Mouse (Mus musculus) CH12.LX (cell line): ENCODE data around the gene Cdc14a. TPM values are rescaled to one million over a fixed set of nuclear protein-coding genes. Genes with fewer than 3 reads are reported as not detected.

Source experiments
- DNase-seq: peaks from one replicate; pipeline ENCODE4 v3.0.0-alpha.2; 2013; ENCODE audit errors: extremely low read depth
- H3K27ac ChIP-seq: 2 replicates; pipeline ENCODE4 v1.5.1; 2012; ENCODE audit warnings: low read depth, mild to moderate bottlenecking, control low read depth, moderate library complexity; ENCODE audit not compliant: insufficient read depth
- H3K27me3 ChIP-seq: replicated peaks from 2 replicates; pipeline ENCODE3; 2012; ENCODE audit warnings: inconsistent platforms
- H3K36me3 ChIP-seq, 2 experiments: replicated peaks in 1 of 2; 2 replicates each; pipeline versions ENCODE3 to v1.6.1; 2012; ENCODE audit warnings: inconsistent platforms in 1 of 2, low read length in 1 of 2, mild to moderate bottlenecking in 1 of 2, mixed read lengths in 1 of 2, moderate library complexity in 1 of 2; ENCODE audit not compliant: control insufficient read depth in 1 of 2, insufficient read depth in 1 of 2
- H3K4me1 ChIP-seq, 2 experiments: 2 replicates each; pipeline ENCODE4 v1.6.1; 2012; ENCODE audit warnings: inconsistent platforms in 1 of 2, moderate library complexity in 1 of 2; ENCODE audit not compliant: insufficient read depth in 2 of 2, control insufficient read depth in 1 of 2
- H3K4me2 ChIP-seq: 2 replicates; pipeline ENCODE4 v1.6.1; 2012; ENCODE audit warnings: low read depth, mild to moderate bottlenecking, control low read depth; ENCODE audit not compliant: poor library complexity, insufficient read depth, severe bottlenecking
- H3K4me3 ChIP-seq, 3 experiments: fragments of 150-350 bp in 1 of 3; sonication (generic) in 1 of 3; replicated peaks in 1 of 3; 2 replicates each; pipeline versions ENCODE3 to v1.5.1; 2011 to 2012; ENCODE audit warnings: low read depth in 2 of 3, low read length in 2 of 3, mild to moderate bottlenecking in 2 of 3, moderate library complexity in 2 of 3, control low read depth in 1 of 3, improper control_type of control experiment in 1 of 3, inconsistent platforms in 1 of 3, mixed read lengths in 1 of 3; ENCODE audit not compliant: poor library complexity in 1 of 3
- H3K79me2 ChIP-seq: replicated peaks from 2 replicates; pipeline ENCODE4 v1.6.1; 2012; ENCODE audit warnings: mild to moderate bottlenecking, moderate library complexity; ENCODE audit not compliant: control insufficient read depth, poor library complexity, insufficient read depth, severe bottlenecking; ENCODE audit errors: extremely low read depth
- H3K9ac ChIP-seq: 2 replicates; pipeline ENCODE4 v1.6.1; 2012; ENCODE audit warnings: low read depth, mild to moderate bottlenecking, control low read depth, moderate library complexity; ENCODE audit not compliant: insufficient read depth
- H3K9me3 ChIP-seq: replicated peaks from 2 replicates; pipeline ENCODE3; 2012; ENCODE audit warnings: low read length, inconsistent platforms, mixed read lengths
- CHD2 ChIP-seq: IDR thresholded peaks from 2 replicates; pipeline ENCODE4 v1.6.1; 2011; ENCODE audit warnings: low read length, improper control_type of control experiment
- E2F4 ChIP-seq: IDR thresholded peaks from 2 replicates; pipeline ENCODE4 v1.6.1; 2011; ENCODE audit warnings: low read depth, low read length, improper control_type of control experiment; ENCODE audit not compliant: insufficient replicate concordance
- ELF1 ChIP-seq: IDR thresholded peaks from 2 replicates; pipeline ENCODE4 v1.6.1; 2014; ENCODE audit warnings: low read depth, mild to moderate bottlenecking, inconsistent platforms, low read length, improper control_type of control experiment
- EP300 ChIP-seq: IDR thresholded peaks from 2 replicates; pipeline ENCODE4 v1.6.1; 2011; ENCODE audit warnings: low read length, improper control_type of control experiment
- ETS1 ChIP-seq: conservative IDR thresholded peaks from 2 replicates; pipeline ENCODE4 v1.6.1; 2012; ENCODE audit warnings: low read depth, mild to moderate bottlenecking, inconsistent platforms, low read length, improper control_type of control experiment, moderate library complexity
- GABPA ChIP-seq: IDR thresholded peaks from 2 replicates; pipeline ENCODE4 v1.6.1; 2012; ENCODE audit warnings: low read depth, low read length, improper control_type of control experiment, inconsistent platforms; ENCODE audit not compliant: insufficient replicate concordance
- HCFC1 ChIP-seq: IDR thresholded peaks from 2 replicates; pipeline ENCODE4 v1.6.1; 2012; ENCODE audit warnings: low read depth, mild to moderate bottlenecking, inconsistent platforms, low read length, improper control_type of control experiment
- IRF4 ChIP-seq: IDR thresholded peaks from 2 replicates; pipeline ENCODE4 v1.6.1; 2014; ENCODE audit warnings: low read depth, mild to moderate bottlenecking, inconsistent platforms, low read length, improper control_type of control experiment
- JUND ChIP-seq: conservative IDR thresholded peaks from 2 replicates; pipeline ENCODE4 v1.6.1; 2011; ENCODE audit warnings: low read depth, low read length, improper control_type of control experiment
- KAT2A ChIP-seq: IDR thresholded peaks from 2 replicates; pipeline ENCODE4 v1.6.1; 2012; ENCODE audit warnings: low read length, improper control_type of control experiment, inconsistent platforms; ENCODE audit not compliant: insufficient replicate concordance
- MAX ChIP-seq: IDR thresholded peaks from 2 replicates; pipeline ENCODE4 v1.6.1; 2011; ENCODE audit warnings: low read length, improper control_type of control experiment
- MXI1 ChIP-seq: IDR thresholded peaks from 2 replicates; pipeline ENCODE4 v1.6.1; 2011; ENCODE audit warnings: mild to moderate bottlenecking, low read depth, low read length, improper control_type of control experiment
- MYC ChIP-seq: IDR thresholded peaks from 2 replicates; pipeline ENCODE4 v1.6.1; 2011; ENCODE audit warnings: low read depth, mild to moderate bottlenecking, improper control_type of control experiment, low read length
- PAX5 ChIP-seq: IDR thresholded peaks from 2 replicates; pipeline ENCODE4 v1.6.1; 2012; ENCODE audit warnings: low read length, inconsistent platforms, mixed read lengths
- POLR2A ChIP-seq: IDR thresholded peaks from 2 replicates; pipeline ENCODE4 v1.6.1; 2011; ENCODE audit warnings: low read depth, mild to moderate bottlenecking, improper control_type of control experiment, low read length
- POLR2AphosphoS2 ChIP-seq: IDR thresholded peaks from 2 replicates; pipeline ENCODE4 v1.6.1; 2011; ENCODE audit warnings: low read depth, low read length, improper control_type of control experiment
- RAD21 ChIP-seq: IDR thresholded peaks from 2 replicates; pipeline ENCODE4 v1.6.1; 2011; ENCODE audit warnings: low read depth, mild to moderate bottlenecking, low read length, improper control_type of control experiment, moderate library complexity
- TCF12 ChIP-seq: IDR thresholded peaks from 2 replicates; pipeline ENCODE4 v1.6.1; 2014; ENCODE audit warnings: low read depth, mild to moderate bottlenecking, inconsistent platforms, low read length, improper control_type of control experiment
- UBTF ChIP-seq: IDR thresholded peaks from 2 replicates; pipeline ENCODE4 v1.6.1; 2012; ENCODE audit warnings: low read depth, mild to moderate bottlenecking, inconsistent platforms, low read length, improper control_type of control experiment, moderate library complexity
- USF2 ChIP-seq: conservative IDR thresholded peaks from 2 replicates; pipeline ENCODE4 v1.6.1; 2011; ENCODE audit warnings: low read depth, low read length, improper control_type of control experiment
- ZC3H11A ChIP-seq: IDR thresholded peaks from 2 replicates; pipeline ENCODE4 v1.6.1; 2012; ENCODE audit warnings: low read depth, mild to moderate bottlenecking, inconsistent platforms, low read length, improper control_type of control experiment
- ZMIZ1 ChIP-seq: IDR thresholded peaks from 2 replicates; pipeline ENCODE4 v1.6.1; 2012; ENCODE audit warnings: low read depth, mild to moderate bottlenecking, inconsistent platforms, low read length, improper control_type of control experiment
- dilution Hi-C: fragments of 300-500 bp; cut with MboI; formaldehyde crosslinking; loops from 2 replicates; pipeline ENCODE4 v1.14.3; 2020; ENCODE audit warnings: low sequenced_read_pairs; ENCODE audit not compliant: extremely low pct_unique_long_range_greater_than_20kb, extremely low pct_ligation_motif_present
- in situ Hi-C: fragments of 300-500 bp; cut with MboI; formaldehyde crosslinking; loops from 3 replicates; pipeline ENCODE4 v1.14.3; 2019; ENCODE audit warnings: low sequenced_read_pairs, low pct_ligation_motif_present, low pct_unique_long_range_greater_than_20kb, mixed read lengths
- polyA plus RNA-seq: library from polyadenylated mRNA; unstranded; fragments of >175 nt; gene quantifications from 2 replicates; pipeline ENCODE4 v1.2.1, GENCODE M21; 2012; ENCODE audit warnings: low read depth; ENCODE audit not compliant: insufficient read length
- total RNA-seq, 2 experiments: library from RNA; depleted of rRNA; stranded (reverse); fragments of 300-350 nt in 1 of 2; fragments of >200 nt in 1 of 2; gene quantifications; 2 replicates each; pipeline ENCODE4 v1.2.3; 2012 to 2014

Gene Cdc14a
- total and polyA plus RNA-seq, 3 experiments, result 9.4 to 12.1 (median 9.8) TPM

GRCm38 (mm10) chr3:116252255-116253040 lies 171.4 kb downstream of the Cdc14a start:
- no peak for TF ChIP-seq RAD21
- no peak for TF ChIP-seq UBTF
- TF ChIP-seq MYC, result no peak
- TF ChIP-seq HCFC1, result no peak
- no peak for TF ChIP-seq POLR2A
- TF ChIP-seq GABPA, result no peak
- no peak for TF ChIP-seq ZC3H11A
- TF ChIP-seq EP300, result no peak
- no peak for TF ChIP-seq ETS1
- TF ChIP-seq E2F4, result no peak
- TF ChIP-seq MAX, result no peak
- no peak for TF ChIP-seq ZMIZ1
- no peak for TF ChIP-seq JUND
- TF ChIP-seq ELF1, result no peak
- no peak for TF ChIP-seq USF2
- TF ChIP-seq PAX5, result no peak
- TF ChIP-seq KAT2A, result no peak
- TF ChIP-seq, all 38 proteins: peak for 0
- Histone ChIP-seq H3K79me2 (no peaks in the 10 kb centered on the region), H3K4me3 (no peak overlapping the region), H3K4me2 (no peak overlapping the region), H3K27ac (no peak overlapping the region), H3K9ac (no peak overlapping the region), H3K9me3 (peaks cover 7% of the 10 kb centered on the region), H3K36me3 (no peaks in the 10 kb centered on the region), H3K4me1 (peaks cover 4 to 10% of the 10 kb centered on the region in 2 experiments), H3K27me3 (no peaks in the 10 kb centered on the region)
- DNase-seq, result no peak
- in situ Hi-C loops, result no loop called here
- dilution Hi-C loops, result no loop called here

GRCm38 (mm10) chr3:116251481-116252254 lies 172.2 kb downstream of the Cdc14a start:
- H3K4me1 ChIP-seq, result peaks cover 4 to 10% of the 10 kb centered on the region in 2 experiments
- dilution Hi-C loops, result no loop called here
- H3K9ac ChIP-seq, result no peak overlapping the region
- no peak for TF ChIP-seq MYC
- no peak for TF ChIP-seq USF2
- TF ChIP-seq IRF4, result no peak
- no peak for TF ChIP-seq POLR2AphosphoS2
- no peak for TF ChIP-seq TCF12
- no peak for TF ChIP-seq MXI1
- TF ChIP-seq CHD2, result no peak
- no peak overlapping the region for H3K27ac ChIP-seq
- no peak for DNase-seq
- in situ Hi-C loops, result no loop called here
- no peaks in the 10 kb centered on the region for H3K27me3 ChIP-seq
- H3K9me3 ChIP-seq, result peaks cover 7% of the 10 kb centered on the region
- no peak overlapping the region for H3K4me3 ChIP-seq
- H3K79me2 ChIP-seq, result no peaks in the 10 kb centered on the region
- no peaks in the 10 kb centered on the region for H3K36me3 ChIP-seq
- H3K4me2 ChIP-seq, result no peak overlapping the region
